Mouse (Mus musculus) inflammation-experienced regulatory T-cells, adult 6 months (primary cell): ENCODE measurements around the gene Isyna1. TPM values are rescaled to one million over a fixed set of nuclear protein-coding genes. Genes with fewer than 3 reads are reported as not detected.

Experiments used
- ATAC-seq: one replicate; pipeline ENCODE4 v1.8.0; 2017
- polyA plus RNA-seq, 3 experiments: library from polyadenylated mRNA; unstranded; fragments of 100-300 nt; shearing (Covaris generic); gene quantifications; one replicate each; pipeline ENCODE4 v1.2.1; 2017

Gene Isyna1
- polyA plus RNA-seq, 3 experiments from 2014 or later = 27.6 to 32.6 (median 31.7) TPM

GRCm38 (mm10) chr8:70605871-70606779 is 12.0 kb downstream of the Isyna1 start:
- ATAC-seq = no peak

GRCm38 (mm10) chr8:70606780-70607602 is 12.8 kb downstream of the Isyna1 start:
- ATAC-seq = no peak

- ATAC-seq = no peak
Observed at GRCm38 (mm10) chr8:70607603-70607897, 13.4 kb downstream of the Isyna1 start.

GRCm38 (mm10) chr8:70607898-70608748 is 13.9 kb downstream of the Isyna1 start:
- peak; percentile 10 for ATAC-seq

GRCm38 (mm10) chr8:70608749-70609367 is 14.7 kb downstream of the Isyna1 start, which contains the start of gene Ssbp4:
Ssbp4 (minus strand) TSS chr8:70608872.
- ATAC-seq = no peak

GRCm38 (mm10) chr8:70609368-70609848 is 15.2 kb downstream of the Isyna1 start:
- peak; percentile 55 for ATAC-seq

GRCm38 (mm10) chr8:70609849-70610795 is 15.9 kb downstream of the Isyna1 start:
- peak; percentile 59 for ATAC-seq

- ATAC-seq = peak; percentile 1
Observed at GRCm38 (mm10) chr8:70610796-70611771, 16.9 kb downstream of the Isyna1 start.

- peak; percentile 29 for ATAC-seq
Observed at GRCm38 (mm10) chr8:70611849-70612248, 17.7 kb downstream of the Isyna1 start.

GRCm38 (mm10) chr8:70613763-70614162 is 19.6 kb downstream of the Isyna1 start:
- no peak for ATAC-seq

- no peak for ATAC-seq
Observed at GRCm38 (mm10) chr8:70614469-70614868, 20.3 kb downstream of the Isyna1 start.

GRCm38 (mm10) chr8:70615281-70615680 is 21.1 kb downstream of the Isyna1 start:
- ATAC-seq = no peak

GRCm38 (mm10) chr8:70615894-70616293 is 21.7 kb downstream of the Isyna1 start, which contains the start of gene Lrrc25:
Lrrc25 (plus strand) TSS chr8:70616155.
- no peak for ATAC-seq

GRCm38 (mm10) chr8:70616645-70617044 is 22.5 kb downstream of the Isyna1 start:
- no peak for ATAC-seq

- no peak for ATAC-seq
Observed at GRCm38 (mm10) chr8:70617985-70618384, 23.8 kb downstream of the Isyna1 start.

- peak; percentile 35 for ATAC-seq
Observed at GRCm38 (mm10) chr8:70618888-70619334, 24.7 kb downstream of the Isyna1 start.

- no peak for ATAC-seq
Observed at GRCm38 (mm10) chr8:70622220-70622619, 28.0 kb downstream of the Isyna1 start.

- ATAC-seq = no peak
Observed at GRCm38 (mm10) chr8:70625104-70625503, 30.9 kb downstream of the Isyna1 start.

GRCm38 (mm10) chr8:70627041-70627440 is 32.9 kb downstream of the Isyna1 start:
- ATAC-seq = no peak
